Mouse (Mus musculus) forebrain, postnatal 0 days (tissue): ENCODE measurements around the gene Efs. TPM values are rescaled to one million over a fixed set of nuclear protein-coding genes. Genes with fewer than 3 reads are reported as not detected.
"Not testable (repeated sequence)": the region's sequence is repeated elsewhere in the genome, so short reads cannot be mapped to it uniquely, and the experiment has no call there.

Experiments
- ATAC-seq: fragments of 200-750 bp; cut with Nextera tagmentation; 2 replicates; pipeline ENCODE4 v1.8.0; 2017; ENCODE audit warnings: mild to moderate bottlenecking, moderate library complexity
- DNase-seq: peaks from one replicate; pipeline ENCODE4 v3.0.0-alpha.2; 2015
- H3K27ac ChIP-seq: fragments of 300-500 bp; sonication (generic); 2 replicates; pipeline ENCODE4 v1.5.1; 2014; ENCODE audit warnings: low read depth, mild to moderate bottlenecking, antibody characterized with exemption, low read length, moderate library complexity, mixed read lengths
- H3K27me3 ChIP-seq: fragments of 300-500 bp; sonication (generic); 2 replicates; pipeline ENCODE4 v1.6.1; 2014; ENCODE audit warnings: mild to moderate bottlenecking, low read length, mixed read lengths; ENCODE audit not compliant: insufficient read depth
- H3K36me3 ChIP-seq: fragments of 300-500 bp; sonication (generic); 2 replicates; pipeline ENCODE4 v1.6.1; 2014; ENCODE audit warnings: mild to moderate bottlenecking, moderate library complexity; ENCODE audit not compliant: insufficient read depth
- H3K4me1 ChIP-seq: fragments of 300-500 bp; sonication (generic); 2 replicates; pipeline ENCODE4 v1.6.1; 2014; ENCODE audit warnings: antibody characterized with exemption; ENCODE audit not compliant: insufficient read depth
- H3K4me2 ChIP-seq: fragments of 300-500 bp; sonication (generic); 2 replicates; pipeline ENCODE4 v1.6.1; 2014; ENCODE audit warnings: low read depth, mild to moderate bottlenecking, moderate library complexity
- H3K4me3 ChIP-seq: fragments of 300-500 bp; sonication (generic); 2 replicates; pipeline ENCODE4 v1.5.1; 2014; ENCODE audit warnings: low read depth, low read length, mixed read lengths
- H3K9ac ChIP-seq: fragments of 300-500 bp; sonication (generic); 2 replicates; pipeline ENCODE4 v1.6.1; 2014; ENCODE audit warnings: mild to moderate bottlenecking
- H3K9me3 ChIP-seq: fragments of 300-500 bp; sonication (generic); 2 replicates; pipeline ENCODE4 v1.6.1; 2016; ENCODE audit warnings: low read length
- CTCF ChIP-seq: sonication (generic); IDR thresholded peaks from 2 replicates; pipeline ENCODE4 v1.5.1; 2016; ENCODE audit warnings: antibody characterized with exemption, control low read depth, low read depth
- WGBS: fragments of 180-500 bp; shearing (Covaris S2); extraction: QIAGEN DNeasy Blood & Tissue Kit; methylation state at CpG from one replicate; pipeline ENCODE4 v1.1.7; 2014; 5-methylcytosine and 5-hydroxymethylcytosine counted together
- polyA plus RNA-seq: library from polyadenylated mRNA; unstranded; fragments of >200 nt; fragmentation: Nextera tagmentation; extraction: Ambion mirVana; gene quantifications from 2 replicates; pipeline ENCODE4 v1.2.1, GENCODE M21; 2015
- total RNA-seq: library from RNA; depleted of rRNA; stranded (reverse); fragments of >200 nt; gene quantifications from 2 replicates; pipeline ENCODE4 v1.2.3, GENCODE M21; 2014

Gene Efs
- total and polyA plus RNA-seq, 2 experiments from 2014 or later: 13.4 to 29.8 TPM

DNA sequence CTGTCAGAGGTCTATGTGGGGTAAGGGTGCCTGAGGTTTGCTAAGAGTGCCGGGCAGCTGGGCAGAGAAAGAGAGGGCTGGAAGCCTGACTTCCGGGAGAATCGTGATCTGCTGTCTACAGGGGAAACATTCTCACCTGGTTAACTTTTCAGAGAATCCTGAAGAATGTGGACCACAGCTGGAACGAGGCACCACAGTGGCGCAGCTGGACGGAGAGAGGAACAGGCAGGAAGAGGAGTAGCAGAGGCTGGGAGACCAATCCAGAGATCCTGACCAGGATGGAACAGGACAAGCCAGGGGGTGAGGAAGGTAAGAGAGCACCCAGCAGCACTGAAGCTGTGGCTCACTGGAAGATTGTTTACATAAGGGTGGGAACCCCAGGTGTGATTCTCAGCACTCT, 39.7 kb upstream of the Efs start:
- 78% methylated on average over 6 of the region's 6 CpGs for WGBS
- no peak for ATAC-seq

DNA sequence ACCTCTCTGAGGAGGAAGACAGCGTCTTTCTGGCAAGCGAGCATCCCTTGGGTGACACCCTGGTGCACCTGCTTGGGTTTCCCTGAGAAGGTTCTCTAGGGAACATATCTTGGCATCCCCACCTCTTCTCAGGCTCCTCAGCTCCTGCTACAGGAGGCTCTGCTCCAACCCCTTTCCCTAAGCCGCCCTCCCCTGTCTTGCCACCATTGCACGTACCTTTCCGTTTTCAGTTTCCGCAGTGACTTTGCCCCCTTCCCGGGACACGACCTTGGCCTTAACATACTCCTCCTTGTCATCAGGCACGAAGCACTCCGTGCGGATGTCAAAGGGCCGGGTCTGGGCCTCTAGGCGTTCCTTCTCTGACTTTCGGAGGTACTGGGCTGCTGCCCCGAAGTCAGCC, 39.1 kb upstream of the Efs start:
- ATAC-seq: no peak
- no peak overlapping the region for H3K4me3 ChIP-seq
- no peak overlapping the region for H3K9ac ChIP-seq
- H3K9me3 ChIP-seq: no peaks in the 10 kb centered on the region
- no peak for DNase-seq
- no peak overlapping the region for H3K27ac ChIP-seq
- no peaks in the 10 kb centered on the region for H3K4me1 ChIP-seq
- H3K27me3 ChIP-seq: no peaks in the 10 kb centered on the region
- 84% methylated on average over 15 of the region's 15 CpGs for WGBS
- no peak overlapping the region for H3K4me2 ChIP-seq
- no peak for TF ChIP-seq CTCF
- no peaks in the 10 kb centered on the region for H3K36me3 ChIP-seq

More for the DNA sequence above, 39.7 kb upstream of the Efs start:
- no peaks in the 10 kb centered on the region for H3K4me1 ChIP-seq
- no peak overlapping the region for H3K4me2 ChIP-seq
- no peaks in the 10 kb centered on the region for H3K27me3 ChIP-seq
- no peak for TF ChIP-seq CTCF
- no peak for DNase-seq
- H3K36me3 ChIP-seq: no peaks in the 10 kb centered on the region
- no peak overlapping the region for H3K27ac ChIP-seq
- no peaks in the 10 kb centered on the region for H3K9me3 ChIP-seq
- H3K4me3 ChIP-seq: no peak overlapping the region
- H3K9ac ChIP-seq: no peak overlapping the region

- no peaks in the 10 kb centered on the region for H3K9me3 ChIP-seq
- ATAC-seq (no peak), DNase-seq (no peak)
- no peak for TF ChIP-seq CTCF
- no peaks in the 10 kb centered on the region for H3K27me3 ChIP-seq
- H3K27ac ChIP-seq: no peak overlapping the region
- H3K4me1 ChIP-seq: no peaks in the 10 kb centered on the region
- no peak overlapping the region for H3K4me3 ChIP-seq
- H3K9ac ChIP-seq: no peak overlapping the region
- WGBS: 89% methylated on average over 11 of the region's 11 CpGs
- H3K4me2 ChIP-seq: no peak overlapping the region
- H3K36me3 ChIP-seq: no peaks in the 10 kb centered on the region
Measured at GRCm38 (mm10) chr14:54963727-54964126, 37.8 kb upstream of the Efs start.

DNA sequence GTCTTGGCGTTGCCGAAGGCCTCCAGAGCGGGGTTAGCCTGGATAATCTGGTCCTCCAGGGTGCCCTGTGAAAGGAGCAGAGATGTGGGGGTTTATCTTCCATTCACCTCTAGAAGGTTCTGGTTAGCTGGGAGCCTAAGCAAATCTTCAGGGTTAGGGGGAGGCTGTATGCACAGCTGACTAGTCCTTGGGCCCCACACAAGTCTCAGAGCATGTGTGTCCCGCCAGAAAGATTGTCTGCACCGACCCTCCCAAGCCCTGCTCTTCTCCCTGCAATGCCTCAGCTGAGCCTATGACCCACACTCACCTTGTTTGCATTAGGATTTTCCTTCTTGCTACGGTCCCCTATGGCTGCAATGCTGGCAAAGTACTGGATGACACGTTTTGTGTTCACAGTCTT, 36.8 kb upstream of the Efs start:
- no peak for TF ChIP-seq CTCF
- no peak overlapping the region for H3K27ac ChIP-seq
- no peaks in the 10 kb centered on the region for H3K36me3 ChIP-seq
- ATAC-seq: no peak
- H3K9me3 ChIP-seq: no peaks in the 10 kb centered on the region
- H3K4me2 ChIP-seq: no peak overlapping the region
- no peak for DNase-seq
- H3K4me3 ChIP-seq: no peak overlapping the region
- H3K9ac ChIP-seq: no peak overlapping the region
- H3K27me3 ChIP-seq: no peaks in the 10 kb centered on the region
- H3K4me1 ChIP-seq: no peaks in the 10 kb centered on the region
- 90% methylated on average over 7 of the region's 7 CpGs for WGBS

- H3K4me2 ChIP-seq: no peak overlapping the region
Measured at GRCm38 (mm10) chr14:54961487-54961886, 35.6 kb upstream of the Efs start.

GRCm38 (mm10) chr14:54960769-54961168, 34.8 kb upstream of the Efs start:
- Histone ChIP-seq H3K4me3 (no peak overlapping the region), H3K4me1 (no peaks in the 10 kb centered on the region), H3K9me3 (no peaks in the 10 kb centered on the region), H3K36me3 (no peaks in the 10 kb centered on the region), H3K4me2 (no peak overlapping the region), H3K27ac (no peak overlapping the region), H3K9ac (no peak overlapping the region), H3K27me3 (no peaks in the 10 kb centered on the region)
- peak; percentile 3 for DNase-seq
- no peak for ATAC-seq
- WGBS: 70% methylated on average over 10 of the region's 10 CpGs
- TF ChIP-seq CTCF: no peak

More at GRCm38 (mm10) chr14:54961487-54961886, 35.6 kb upstream of the Efs start:
- Histone ChIP-seq H3K36me3 (no peaks in the 10 kb centered on the region), H3K27ac (no peak overlapping the region), H3K9ac (no peak overlapping the region), H3K27me3 (no peaks in the 10 kb centered on the region), H3K4me3 (no peak overlapping the region), H3K4me1 (no peaks in the 10 kb centered on the region), H3K9me3 (no peaks in the 10 kb centered on the region)
- 83% methylated on average over 5 of the region's 5 CpGs for WGBS
- TF ChIP-seq CTCF: no peak
- ATAC-seq (no peak), DNase-seq (no peak)

DNA sequence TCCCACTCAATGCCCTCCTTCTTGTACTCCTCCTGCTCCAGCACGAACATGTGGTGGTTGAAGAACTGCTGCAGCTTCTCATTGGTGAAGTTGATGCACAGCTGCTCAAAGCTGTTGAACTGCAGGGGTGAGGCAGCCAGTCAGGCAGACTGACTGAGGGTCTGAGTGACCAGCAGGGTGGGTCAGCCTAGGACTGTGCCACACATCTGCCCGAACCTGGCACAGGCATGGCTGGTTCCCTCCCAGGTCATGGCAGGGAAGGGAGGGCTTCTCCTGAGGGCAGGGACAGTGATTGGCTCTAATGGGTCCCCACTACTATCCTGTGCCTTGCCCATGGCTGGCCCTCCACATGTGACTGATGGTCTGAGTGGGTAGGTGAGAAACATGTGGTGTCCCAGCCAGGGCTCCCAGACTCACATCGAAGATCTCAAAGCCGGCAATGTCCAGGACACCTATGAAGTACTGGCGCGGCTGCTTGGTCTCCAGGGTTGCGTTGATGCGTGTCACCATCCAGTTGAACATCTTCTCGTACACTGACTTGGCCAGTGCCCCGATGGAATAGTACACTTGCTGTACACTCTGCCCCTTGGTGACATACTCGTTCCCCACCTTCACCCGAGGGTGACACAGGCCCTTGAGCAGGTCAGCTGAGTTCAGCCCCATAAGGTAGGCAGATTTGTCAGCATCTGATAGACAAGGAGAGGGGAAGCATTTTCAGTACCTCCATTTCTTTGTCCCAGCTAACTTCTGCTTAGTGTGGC, 34.1 kb upstream of the Efs start:
- ATAC-seq, H3K4me2 ChIP-seq, H3K9ac ChIP-seq, H3K36me3 ChIP-seq, H3K27ac ChIP-seq, H3K4me3 ChIP-seq, H3K4me1 ChIP-seq, H3K27me3 ChIP-seq, DNase-seq, H3K9me3 ChIP-seq: not testable (repeated sequence)
- WGBS: 96% methylated on average over 12 of the region's 12 CpGs
